Mouse (Mus musculus) CD8-positive naive resting alpha-beta T cell, adult 2 months (primary cell): Measurements from ENCODE around the gene Rbfox1.

Experiments used
- DNase-seq, 2 experiments: peaks; one replicate each; pipeline ENCODE4 v3.0.0; 2022; ENCODE audit warnings: low read depth in 2 of 2, low spot score in 2 of 2

Rbfox1 gene

DNA sequence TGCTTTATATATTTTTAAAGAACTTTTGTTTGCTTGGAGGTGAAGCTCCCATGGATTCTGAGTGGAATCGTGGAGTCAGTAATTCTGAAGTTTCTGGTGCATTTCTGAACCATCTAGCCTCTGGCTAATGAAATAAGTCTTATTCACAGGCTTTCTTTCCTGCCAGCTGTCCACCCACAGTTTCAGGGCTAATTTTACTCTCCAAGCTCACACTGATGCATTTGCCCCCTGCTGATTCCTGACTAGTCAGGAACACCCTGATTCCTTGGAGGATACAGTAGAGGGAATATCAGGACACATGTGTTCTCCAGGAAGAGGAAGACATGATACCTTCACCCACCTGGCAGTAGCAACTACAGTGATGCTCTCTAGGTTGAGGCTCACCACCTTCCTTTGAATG is 763.6 kb downstream of the Rbfox1 start:
- DNase-seq = no peak

DNA sequence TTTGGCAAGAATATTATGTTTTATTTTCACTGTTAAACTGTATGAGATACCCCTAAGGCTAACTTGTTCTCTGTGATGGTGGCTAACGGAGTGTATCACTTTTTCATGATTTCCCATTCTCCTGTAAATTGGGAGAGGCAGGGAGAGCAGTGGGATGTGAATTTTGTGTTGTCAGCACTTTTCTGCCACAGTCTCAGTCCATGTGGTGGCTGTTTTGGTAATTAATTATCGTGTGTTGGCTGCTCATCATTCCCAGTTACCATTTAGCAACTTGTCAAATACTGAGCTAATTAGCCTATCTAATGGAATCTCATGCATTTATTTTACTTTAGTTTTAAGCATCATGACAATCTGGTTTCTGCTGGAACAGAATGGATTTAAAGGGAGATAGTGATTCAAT is 773.4 kb downstream of the Rbfox1 start:
- DNase-seq = no peak

DNA sequence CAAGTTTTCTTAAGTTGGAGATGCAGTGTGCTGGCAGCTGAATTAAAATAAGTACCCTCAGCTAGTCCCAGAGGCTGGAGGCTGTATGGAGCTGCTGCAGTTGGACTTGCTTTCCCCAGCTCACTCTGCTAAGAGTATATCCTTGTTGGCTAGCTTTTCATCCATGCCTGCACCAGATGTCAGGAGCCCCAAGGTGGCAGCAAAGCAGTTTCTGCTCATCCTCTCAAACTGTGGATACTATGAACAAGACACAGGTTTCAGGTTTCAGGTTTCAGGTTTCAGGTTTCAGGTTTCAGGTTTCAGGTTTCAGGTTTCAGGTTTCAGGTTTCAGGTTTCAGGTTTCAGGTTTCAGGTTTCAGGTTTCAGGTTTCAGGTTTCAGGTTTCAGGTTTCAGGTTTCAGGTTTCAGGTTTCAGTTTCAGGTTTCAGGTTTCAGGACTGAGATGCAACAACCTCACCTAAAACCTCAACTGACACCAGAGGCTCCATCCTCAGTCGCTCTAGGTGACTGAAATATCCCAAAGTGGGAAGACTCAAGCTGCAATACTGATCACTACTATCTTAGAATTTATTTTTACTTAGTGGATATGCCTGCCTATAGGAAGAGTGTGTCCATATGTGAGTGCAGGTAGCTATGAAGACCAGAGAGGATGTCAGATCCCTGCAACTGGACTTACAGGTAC is 801.1 kb downstream of the Rbfox1 start:
- no peak for DNase-seq

DNA sequence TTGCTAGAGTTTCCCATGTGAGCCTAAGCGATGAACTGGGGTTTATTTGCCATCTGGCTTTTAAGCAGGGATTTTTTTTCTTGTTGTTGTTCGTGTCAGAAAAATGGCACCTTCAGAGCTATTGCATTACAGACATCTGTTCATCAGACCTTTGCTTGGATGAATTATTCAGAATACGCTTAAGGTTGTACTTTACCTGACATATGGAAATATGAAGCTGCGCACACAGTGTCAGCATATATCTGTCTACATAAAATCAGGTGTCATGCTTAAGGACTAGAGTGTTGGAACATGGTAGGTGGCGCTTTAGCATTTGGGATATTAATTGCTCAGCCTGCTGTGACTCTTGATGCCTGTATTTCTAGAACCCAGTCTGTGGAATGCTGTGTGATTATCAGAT is 819.7 kb downstream of the Rbfox1 start:
- no peak for DNase-seq

DNA sequence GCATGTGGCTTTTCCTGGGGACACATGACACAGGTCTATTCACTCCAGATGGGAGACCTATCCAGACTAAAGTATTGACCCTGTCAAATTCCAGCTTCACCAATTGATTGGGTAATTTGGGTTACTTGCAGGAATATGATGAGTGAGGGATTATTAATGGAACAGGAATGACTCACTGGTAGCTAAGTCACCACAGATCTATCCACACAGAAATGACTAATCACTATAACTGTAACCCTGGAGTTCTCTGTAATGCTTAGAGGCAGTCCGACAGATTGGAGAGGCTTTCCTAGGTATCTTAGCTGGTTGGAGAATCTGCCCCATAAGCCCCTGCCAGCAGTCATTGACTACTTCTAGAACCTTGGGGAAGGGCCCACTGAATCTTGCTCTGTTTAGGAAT is 827.2 kb downstream of the Rbfox1 start:
- no peak for DNase-seq

DNA sequence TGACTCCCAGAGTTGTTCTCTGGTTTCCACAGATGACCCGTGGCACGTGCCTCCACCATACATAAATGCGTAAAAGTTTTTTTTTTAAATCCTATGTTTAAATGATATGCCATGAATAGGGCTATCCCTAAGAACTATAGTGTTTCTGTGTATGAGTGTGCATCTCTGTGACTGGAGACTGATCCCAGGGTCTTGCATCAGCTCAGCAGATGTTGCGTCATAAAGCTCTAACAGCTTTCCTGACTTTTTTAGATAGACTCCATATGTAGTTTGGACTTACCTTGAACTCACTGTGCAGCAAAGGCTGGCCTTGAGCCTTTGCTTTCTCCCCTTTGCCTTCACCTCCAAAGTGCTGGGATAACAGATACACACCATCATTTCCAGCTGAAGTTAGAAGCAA is 830.1 kb downstream of the Rbfox1 start:
- DNase-seq = no peak

DNA sequence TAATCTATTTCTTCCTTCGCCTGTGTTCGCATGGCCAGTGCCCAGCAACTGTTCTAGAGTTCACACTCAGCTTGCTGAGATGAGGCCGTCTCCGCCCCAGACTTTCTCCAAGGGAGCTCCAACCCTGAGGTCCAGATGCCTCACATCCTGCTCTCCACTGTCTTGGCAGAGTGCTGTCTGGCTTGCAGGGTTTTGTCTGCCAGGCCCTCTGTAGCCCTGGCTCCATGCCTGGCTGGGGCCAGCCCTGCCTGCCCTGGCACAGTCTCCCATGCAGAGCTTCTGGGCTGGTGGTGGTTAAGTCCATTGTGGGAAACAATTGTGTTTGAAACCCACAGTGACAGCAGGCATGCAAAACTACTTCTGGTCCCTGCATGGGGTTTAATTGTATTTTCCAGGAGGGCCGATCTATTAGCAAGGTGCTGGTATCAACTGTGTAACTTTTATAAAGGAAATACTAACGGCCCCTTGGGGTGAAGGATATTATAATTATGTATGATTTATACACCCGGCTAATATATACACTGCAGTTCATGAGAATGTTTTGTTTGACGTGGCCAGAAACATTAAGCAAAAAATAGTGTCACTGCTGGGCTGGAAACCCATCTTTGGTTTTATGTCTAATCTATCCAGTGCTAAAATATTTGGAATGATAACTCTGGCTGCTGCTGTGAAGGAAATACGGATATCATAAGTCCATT is 831.2 kb downstream of the Rbfox1 start:
- DNase-seq = no peak

DNA sequence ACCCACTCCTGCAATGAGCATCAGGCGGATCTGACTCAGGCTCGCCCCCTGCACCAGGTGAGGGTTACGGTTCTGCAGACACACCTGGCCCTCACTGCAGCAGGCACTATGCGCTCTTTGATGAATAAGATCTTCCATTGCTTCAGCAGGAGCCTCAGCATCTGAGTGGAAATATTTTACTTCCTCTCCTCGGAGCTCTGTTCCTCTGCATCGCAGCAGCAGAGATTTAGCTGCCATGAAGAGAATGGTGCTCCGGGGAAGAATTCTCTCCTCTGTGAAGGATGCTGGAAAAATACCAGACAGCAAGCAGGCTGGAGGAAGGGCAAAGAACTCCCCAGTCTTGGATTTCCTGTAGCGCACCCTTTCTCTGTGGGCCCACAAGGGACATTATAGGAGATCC is 833.9 kb downstream of the Rbfox1 start:
- DNase-seq = no peak

DNA sequence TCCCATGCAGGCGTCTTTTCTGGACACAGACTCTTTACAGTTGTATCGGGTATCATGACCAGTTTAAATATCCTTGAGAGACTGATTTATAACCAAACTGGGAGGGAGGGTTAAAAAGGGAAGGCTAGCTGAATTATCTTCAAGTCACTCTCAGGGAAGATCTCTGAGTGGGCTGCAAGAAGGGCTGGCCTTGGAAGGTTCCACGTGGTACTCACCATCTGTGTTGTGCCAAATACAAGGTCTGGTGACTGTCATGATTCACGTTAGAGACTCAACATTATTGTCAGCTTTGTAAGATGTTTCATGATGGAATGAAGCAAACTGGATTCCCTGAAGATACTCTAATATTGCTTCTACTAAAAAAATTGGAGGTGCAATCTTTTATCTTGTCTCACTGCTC is 847.5 kb downstream of the Rbfox1 start:
- DNase-seq = no peak

DNA sequence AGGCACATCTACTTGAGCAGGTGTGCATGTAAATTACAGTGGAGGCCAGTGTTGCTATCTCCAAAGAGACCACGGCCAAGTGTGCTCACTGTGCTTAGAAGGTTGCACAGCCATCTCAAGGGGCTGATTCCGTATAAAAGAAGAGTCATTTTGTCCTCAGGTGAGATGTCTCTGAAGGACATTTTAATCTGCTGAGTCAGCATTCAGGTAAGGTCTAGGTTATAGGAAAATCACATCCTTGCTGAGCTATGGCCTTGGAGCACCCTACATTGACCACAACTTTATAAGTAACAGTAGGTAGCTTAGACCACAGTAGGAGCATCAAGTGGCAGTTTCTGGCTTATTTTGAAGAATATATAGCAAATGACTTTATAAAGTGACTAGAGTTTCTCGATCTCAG is 848.3 kb downstream of the Rbfox1 start:
- no peak for DNase-seq

DNA sequence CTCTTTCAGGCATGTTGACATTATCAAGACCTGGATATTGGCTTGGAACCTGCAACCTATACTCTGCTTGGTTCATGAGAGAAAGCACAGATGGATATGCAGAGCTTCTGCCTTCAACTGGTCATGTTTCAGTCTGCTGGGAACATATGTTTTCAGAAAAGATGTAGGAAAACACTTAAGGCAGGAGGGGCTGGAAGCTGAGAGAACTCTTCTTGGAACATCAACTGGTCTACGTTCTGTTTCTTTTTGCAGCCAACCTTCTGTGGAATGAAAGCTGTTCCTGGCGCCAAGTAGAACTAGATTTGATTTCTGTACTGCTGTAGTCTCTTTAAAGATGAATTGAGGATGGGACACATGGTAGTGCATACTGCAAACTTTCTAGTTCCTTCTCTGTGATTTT is 851.4 kb downstream of the Rbfox1 start:
- DNase-seq = no peak

DNA sequence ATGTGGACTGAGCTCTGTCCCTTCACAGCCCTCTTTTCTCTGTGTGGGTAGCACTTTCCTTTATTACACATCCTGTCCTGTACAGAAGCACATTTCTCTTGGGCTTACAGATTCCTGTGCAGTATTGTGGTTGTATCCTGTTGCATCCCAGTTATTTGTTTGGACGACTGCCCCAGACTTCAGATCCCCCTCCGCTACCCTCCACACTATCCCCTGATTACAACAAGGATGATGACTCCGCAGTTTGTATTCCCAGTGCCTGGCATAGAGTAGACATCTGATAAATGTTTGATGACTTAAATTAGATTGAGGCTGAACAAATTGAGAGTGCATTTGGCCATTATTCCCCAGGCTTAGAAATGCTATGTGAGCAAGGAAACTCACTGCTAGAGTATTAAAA is 851.8 kb downstream of the Rbfox1 start:
- DNase-seq = no peak

DNA sequence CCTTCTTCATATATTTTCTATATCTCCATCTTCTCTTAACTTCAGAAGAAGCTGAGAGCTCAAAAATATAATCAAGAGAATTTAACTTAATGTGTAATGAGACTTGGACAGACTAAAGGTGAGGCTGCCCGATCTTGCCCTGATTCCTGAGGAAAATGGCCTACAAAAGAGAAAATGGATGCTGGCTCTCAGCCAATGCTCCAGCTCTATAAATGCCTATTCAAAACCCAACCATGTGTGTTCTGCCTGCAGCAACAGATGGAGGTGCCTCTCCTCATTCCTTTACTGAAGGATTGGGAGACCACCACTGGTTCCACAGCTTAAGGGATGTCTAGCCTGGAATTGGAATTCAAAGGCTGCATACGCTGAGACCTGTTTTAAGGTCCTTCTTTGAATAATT is 861.0 kb downstream of the Rbfox1 start:
- no peak for DNase-seq

DNA sequence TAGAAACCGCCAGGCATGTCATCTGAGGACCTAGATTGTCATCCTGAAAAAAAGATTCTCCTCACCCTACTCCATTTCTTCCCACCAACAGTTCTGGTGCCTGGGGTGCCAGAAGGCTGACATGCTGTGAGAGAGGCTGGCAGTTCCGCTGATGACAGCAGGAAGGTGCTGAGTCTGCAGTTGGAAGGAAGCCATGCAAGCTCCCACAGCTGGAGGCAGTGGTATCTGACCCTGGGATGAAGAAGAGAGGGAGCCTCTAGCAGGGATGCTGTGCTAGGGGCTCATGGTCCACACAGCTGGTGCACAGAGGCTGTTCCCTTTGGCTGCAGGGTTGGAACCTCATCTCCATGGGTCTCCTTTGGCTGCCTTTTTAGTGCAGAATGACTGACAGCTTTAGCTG is 865.3 kb downstream of the Rbfox1 start:
- DNase-seq = no peak

DNA sequence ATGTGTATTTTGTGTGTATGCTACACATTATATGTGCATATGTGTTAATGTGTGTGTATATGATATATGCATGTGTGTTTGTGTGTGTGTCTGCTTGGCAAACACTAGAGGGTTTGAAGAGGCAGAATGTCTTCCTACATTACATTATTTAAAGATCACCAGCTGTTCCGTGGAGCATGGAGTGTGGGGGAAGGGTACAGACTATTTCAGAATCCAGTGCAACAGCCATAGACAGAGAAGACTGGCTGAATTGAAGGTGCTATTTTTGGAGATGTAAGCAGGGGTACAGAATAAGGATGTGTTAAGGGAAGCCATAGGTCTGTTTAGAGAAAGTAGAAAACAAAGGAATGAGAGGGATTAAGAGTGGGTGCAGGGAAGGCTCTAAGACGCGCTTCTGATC is 869.7 kb downstream of the Rbfox1 start:
- DNase-seq = no peak

DNA sequence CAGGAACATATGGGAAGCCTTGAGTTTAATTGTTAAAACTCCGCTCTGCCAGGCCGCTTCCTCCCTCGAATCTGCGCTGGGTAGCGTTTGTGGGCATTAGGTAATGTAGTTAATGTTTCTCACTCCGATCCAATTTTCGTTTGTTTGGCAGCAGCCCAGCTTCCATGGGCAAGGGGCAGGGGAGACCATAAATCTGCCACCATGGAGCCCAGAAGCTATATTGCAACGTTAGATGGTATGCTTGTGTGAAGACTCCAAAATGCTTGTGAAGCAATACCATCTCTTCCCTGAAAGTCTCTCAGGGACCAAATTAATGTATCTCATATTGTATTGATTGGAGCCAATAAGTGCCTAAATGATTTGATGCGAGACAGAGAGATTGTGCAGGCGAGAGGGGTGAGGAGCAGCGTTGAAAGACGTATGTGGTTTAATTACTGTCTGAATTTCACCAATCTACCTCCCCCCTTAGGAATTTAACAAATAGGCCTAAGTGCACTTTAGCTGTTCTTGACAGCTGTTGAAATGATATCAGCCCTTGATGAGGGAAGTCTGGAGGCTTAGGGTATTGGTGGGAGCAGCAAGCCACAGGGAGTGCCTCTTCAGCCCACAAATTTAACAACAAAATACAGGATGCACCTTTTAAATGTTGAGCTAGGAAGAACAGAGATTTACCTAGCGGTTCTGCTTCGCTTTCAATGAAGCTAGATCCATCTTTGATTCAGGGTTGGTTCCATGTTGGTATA is 884.5 kb downstream of the Rbfox1 start:
- no peak for DNase-seq

DNA sequence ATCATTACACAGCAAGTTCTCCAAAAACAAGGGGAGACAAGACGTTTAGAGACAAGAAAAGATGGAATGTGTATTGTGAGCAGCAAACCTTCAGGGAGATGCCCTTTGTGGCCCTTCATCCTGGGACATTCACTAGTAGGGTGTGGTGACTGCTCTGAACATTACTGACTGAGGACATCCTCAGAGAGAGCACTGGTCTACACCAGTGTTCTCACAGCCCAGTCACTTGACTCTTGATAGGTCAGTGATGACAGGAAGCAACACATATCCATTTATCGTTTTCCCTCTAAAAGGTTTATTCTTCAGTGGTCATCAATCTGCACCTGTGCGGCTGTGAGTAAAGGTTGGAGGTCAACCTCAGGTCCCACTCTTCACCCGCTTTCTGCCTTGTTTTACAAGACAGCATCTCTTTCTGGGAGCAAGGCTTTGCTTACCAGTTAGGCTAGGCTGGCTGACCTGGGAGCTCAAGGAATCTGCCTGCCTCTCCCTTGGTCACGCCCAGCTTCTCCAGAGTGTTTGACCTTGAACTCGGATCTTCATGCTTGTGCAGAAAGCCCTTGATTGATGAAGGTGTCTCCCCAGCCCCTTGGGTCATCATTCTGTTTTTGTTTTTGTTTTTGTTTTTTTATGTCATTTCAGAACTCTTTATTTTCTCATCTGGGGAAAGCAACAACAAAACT is 892.5 kb downstream of the Rbfox1 start:
- DNase-seq = no peak

DNA sequence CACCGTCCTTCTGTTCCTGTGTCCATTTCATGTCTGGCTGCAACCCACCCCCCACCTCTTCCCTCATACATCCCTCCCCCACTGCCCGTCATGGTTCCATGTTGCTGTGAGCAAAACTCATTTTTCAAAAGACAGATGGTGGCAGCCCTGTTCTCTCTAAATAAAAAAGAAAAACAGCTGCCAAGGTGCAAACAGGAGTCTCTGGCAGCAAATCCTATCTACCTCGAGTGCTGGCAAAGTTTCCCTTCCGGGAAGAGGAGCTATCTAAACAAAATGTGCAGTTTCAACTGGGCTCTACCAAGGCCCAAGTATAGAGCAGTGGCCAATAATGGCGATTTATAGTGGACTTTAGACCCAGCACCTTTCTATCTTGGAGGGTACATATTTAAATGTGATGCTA is 899.0 kb downstream of the Rbfox1 start:
- DNase-seq = no peak

DNA sequence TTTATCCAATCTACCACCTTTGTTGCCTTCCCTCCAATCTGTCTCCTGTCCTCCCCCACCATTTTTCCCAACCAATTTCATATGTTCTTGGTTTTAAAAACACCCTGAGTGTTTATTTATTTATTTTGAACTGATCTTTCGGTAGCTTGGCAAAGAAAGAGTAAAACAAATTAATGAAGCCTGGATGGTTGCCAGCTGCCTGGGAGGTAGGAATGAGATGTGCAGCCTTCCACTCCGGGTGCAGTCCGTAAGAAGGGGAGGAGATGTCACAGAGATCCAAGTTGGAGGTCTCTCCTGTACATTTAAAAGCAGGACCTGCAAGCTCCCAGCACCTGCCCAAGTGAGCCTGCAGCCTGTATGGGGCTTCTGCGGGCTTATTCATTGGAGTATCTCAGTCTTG is 899.9 kb downstream of the Rbfox1 start:
- DNase-seq = no peak

DNA sequence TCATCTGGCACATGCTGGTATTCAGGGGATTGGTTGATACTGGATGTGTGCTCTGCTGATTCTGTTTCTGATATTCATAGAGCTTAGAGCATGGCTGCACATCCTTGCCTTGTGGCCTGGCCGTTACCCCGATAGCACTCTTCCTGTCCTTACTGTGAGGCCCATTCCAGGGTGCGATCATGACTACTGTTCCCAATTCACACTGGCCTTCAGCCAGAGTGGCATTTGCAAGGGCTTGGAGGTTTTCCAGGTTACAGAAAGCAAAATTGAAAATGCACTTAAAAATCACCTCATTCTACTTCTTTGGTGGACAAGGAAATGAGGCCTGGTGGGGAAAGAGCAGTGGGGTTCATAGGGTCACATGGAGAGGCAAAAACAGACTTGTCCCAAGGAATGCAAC is 906.1 kb downstream of the Rbfox1 start:
- DNase-seq = no peak

DNA sequence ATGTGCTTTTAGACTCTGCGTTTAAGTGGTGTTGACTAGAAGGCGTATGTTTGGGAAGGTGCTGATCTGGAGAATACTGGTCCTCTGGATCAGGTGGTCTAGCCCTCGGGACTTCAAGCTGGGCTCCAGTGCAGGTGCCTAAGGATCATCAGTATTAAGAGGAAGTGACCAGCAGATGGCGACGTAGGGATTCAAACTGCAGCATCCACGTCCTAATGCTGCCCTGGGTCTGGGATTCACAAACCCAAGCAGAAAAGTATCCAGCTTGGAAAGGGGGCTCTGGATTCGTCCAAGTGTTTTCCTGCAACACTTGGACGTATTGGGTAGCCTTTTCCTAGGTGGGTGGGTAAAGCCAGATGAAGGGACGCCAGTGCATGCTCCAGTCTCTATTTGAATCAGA is 906.5 kb downstream of the Rbfox1 start:
- no peak for DNase-seq

DNA sequence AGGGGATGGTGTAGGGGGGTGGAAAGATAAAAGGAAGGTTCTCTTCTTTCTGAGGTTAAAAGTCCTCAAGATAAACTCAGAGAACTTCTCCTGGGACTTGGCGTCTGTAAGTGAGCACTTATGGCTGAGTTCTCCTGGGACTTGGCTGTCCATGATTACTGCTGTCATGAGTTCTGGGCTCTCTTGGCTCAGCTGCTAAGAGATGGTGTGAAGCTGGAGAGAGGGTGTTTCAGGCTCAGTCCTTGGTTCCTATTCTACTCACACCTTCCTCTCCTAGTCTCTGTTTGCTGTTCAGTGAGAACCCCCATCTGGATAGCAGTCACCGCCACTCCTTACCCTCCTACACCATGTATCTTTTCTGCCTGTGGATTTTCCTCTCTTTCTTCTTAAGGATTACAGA is 921.1 kb downstream of the Rbfox1 start:
- no peak for DNase-seq
